Mouse (Mus musculus): ENCODE measurements around the gene Tnfsf12. TPM values are rescaled to one million over a fixed set of nuclear protein-coding genes. Genes with fewer than 3 reads are reported as not detected.
"Not testable (repeated sequence)": the region's sequence is repeated elsewhere in the genome, so short reads cannot be mapped to it uniquely, and the experiment has no call there.

Gene Tnfsf12
- 0.98 and 1.2 TPM in 2 replicates for polyA plus RNA-seq (2015; fragmentation: Nextera tagmentation; extraction: Ambion mirVana)

DNA sequence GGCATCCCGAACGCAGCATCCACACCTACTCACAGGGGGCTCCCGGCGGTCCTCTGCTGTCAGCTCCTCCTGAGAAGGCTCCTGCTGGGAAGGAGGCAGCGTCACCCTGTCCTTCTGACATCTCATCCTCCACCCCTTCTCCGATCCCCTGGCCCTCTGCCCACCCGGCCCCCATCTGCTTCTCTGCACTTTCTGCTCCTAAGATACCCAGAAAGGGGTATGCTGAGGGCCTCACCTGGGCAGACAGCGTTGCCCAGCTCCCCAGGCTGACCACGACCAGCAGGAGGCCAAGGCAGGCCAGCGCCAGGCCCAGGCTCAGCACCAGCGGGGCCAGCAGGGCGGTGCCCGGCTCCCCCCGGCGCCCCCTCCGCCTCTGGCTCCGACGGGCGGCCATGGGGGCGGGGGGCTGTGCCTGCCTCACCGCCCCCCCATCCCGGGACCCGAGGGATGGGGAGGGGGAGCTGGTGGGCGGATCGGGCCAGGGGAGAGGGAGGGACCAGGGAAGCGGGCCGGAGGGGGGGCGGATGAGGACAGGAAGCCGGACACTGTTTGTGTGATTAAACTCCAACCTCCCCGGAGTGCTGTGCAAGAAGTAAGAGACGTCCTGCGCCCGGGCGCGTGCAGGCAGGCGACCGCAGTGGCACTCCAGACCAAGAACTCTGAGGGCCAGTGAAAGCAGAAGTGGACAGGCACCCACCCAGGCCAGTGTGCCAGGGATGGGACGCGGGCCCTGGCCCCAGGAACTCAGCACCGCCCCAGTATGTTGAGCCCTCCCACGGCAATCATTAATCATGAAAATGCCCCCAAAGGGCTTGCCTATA is at the start of gene Tnfsf12, which contains the start of gene Tnfsfm13:
Gene Tnfsf12, minus strand, starts transcription at position 489 of the 821 bp plus-strand sequence.
Gene Tnfsfm13, minus strand, starts transcription at position 738 of the 821 bp plus-strand sequence.
- H3K36me3 ChIP-seq = no peaks in the 10 kb centered on the region
- no peaks in the 10 kb centered on the region for H3K9me3 ChIP-seq
- 2% methylated on average over 41 of the region's 41 CpGs for WGBS
- peak within 1 kb of the TSS; percentile 80 for H3K9ac ChIP-seq (replicated peaks)
- H3K4me1 ChIP-seq (replicated peaks) = peaks cover 18% of the 10 kb centered on the region
- H3K27ac ChIP-seq = no peak within 1 kb of the TSS
- 0 out of 2 replicates have a peak, but pooled peaks cover 8% of the 10 kb centered on the region for H3K27me3 ChIP-seq
- H3K4me2 ChIP-seq (replicated peaks) = peak within 1 kb of the TSS; percentile 89
- ATAC-seq = 0 out of 2 replicates have a peak, but pooled peaks have one; percentile 62
- H3K4me3 ChIP-seq (replicated peaks) = peak within 1 kb of the TSS; percentile 47

DNA sequence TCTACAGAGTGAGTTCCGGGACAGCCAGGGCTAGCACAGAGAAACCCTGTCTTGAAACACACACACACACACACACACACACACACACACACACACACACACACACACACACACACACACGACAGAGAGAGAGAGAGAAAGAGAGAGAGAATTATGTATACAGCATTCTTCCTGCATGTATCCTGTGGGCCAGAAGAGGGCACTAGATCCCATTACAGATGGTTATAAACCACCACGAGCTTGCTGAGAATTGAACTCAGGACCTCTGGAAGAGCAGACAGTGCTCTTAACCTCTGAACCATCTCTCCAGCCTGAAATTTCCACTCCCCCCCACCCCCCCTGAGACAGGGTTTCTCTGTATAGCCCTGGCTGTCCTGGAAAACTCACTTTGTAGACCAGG is 35.8 kb upstream of the Tnfsf12 start:
- not testable (repeated sequence) for H3K27me3 ChIP-seq; H3K4me3 ChIP-seq (replicated peaks); H3K27ac ChIP-seq; ATAC-seq; H3K9me3 ChIP-seq; H3K4me2 ChIP-seq (replicated peaks); H3K9ac ChIP-seq (replicated peaks); H3K4me1 ChIP-seq (replicated peaks)
- 85% methylated on average over 1 of the region's 3 CpGs for WGBS
- H3K36me3 ChIP-seq = peaks cover 31% of the 10 kb centered on the region

DNA sequence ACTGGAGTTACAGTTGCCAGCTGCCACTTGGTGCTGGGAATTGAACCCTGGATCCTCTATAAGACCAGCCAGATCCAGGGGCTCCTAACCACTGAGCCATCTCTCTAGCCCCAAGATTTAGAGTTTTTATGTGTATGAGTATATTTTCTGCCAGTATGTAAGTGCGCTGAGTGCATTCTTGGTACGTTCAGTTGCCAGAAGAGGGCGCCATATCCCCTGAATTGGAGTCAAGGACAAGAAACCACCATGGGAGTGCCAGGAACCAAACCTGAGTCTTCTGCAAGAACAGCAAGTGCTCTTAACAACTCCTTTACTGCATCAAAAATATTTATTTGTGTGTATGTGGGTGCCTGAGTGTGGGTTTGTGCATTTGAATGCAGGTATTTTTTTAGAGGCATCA is 33.4 kb upstream of the Tnfsf12 start:
- H3K27me3 ChIP-seq = no peaks in the 10 kb centered on the region
- H3K36me3 ChIP-seq = peaks cover 8% of the 10 kb centered on the region
- no peak overlapping the region for H3K9ac ChIP-seq (replicated peaks)
- no peak overlapping the region for H3K27ac ChIP-seq
- H3K4me1 ChIP-seq (replicated peaks) = no peaks in the 10 kb centered on the region
- no peaks in the 10 kb centered on the region for H3K9me3 ChIP-seq
- H3K4me3 ChIP-seq (replicated peaks) = no peak overlapping the region
- 17% methylated on average over 3 of the region's 3 CpGs for WGBS
- ATAC-seq = no peak
- no peak overlapping the region for H3K4me2 ChIP-seq (replicated peaks)

DNA sequence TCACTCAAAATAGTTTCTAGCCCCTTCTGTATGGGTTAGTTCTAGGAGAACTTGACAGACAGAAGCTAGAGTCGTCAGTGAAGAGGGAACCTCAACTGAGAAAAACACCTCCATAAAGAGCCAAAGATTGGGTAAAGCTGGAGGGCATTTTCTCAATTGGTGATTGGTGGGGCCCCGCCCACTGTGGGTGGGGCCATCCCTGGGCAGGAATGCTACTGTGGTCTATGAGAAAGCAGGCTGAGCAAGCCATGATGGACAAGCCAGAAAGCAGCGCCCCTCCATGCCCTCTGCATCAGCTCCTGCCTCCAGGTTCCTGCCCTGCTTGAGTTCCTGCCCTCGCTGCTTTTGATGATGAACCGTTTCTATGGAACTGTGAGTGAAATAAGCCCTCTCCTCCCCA is 30.3 kb upstream of the Tnfsf12 start:
- Histone ChIP-seq H3K4me3 (replicated peaks) (no peak overlapping the region), H3K4me1 (replicated peaks) (no peaks in the 10 kb centered on the region), H3K4me2 (replicated peaks) (no peak overlapping the region), H3K27me3 (no peaks in the 10 kb centered on the region), H3K9ac (replicated peaks) (no peak overlapping the region), H3K27ac (no peak overlapping the region), H3K9me3 (no peaks in the 10 kb centered on the region), H3K36me3 (no peaks in the 10 kb centered on the region)
- 40% methylated on average over 5 of the region's 5 CpGs for WGBS
- ATAC-seq = no peak

DNA sequence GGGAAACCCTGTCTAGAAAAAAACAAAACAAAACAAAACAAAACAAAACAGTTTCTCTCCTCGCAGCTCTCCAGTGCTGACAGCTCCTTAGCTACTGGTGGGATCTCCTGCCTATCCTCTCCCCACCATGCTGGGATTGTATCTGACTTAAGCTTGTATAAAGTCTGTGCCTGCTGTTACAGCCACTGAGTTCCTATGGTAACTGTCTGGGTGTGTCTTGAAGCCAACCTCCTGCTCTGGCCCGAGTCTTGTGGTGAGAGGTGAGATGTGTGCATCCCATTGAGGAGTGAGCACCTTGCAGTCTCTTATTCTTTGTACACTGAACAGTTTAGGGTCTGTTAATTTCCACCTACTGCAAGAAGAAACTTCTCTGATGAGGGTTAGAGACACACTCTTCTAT is 27.4 kb upstream of the Tnfsf12 start:
- ATAC-seq = no peak

DNA sequence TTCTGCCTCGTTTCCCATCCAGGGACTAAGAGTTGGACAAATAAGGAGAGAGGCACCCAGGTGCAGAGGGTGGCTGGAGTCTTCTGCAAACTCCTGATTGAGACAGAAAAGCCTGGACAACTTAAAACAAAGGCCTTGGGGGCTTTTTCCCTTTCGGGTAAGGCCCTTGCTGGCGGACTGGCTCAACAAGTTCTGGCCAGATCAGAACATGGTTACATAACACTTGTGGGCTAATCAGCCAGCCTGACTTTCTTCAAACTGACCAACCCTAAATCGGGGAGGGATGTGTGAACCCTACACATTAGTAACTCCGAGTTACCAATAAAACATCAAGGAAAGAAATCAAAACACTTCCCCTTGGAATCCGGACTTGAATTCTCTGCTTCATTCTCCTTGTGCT is 25.2 kb upstream of the Tnfsf12 start:
- Histone ChIP-seq H3K9me3 (no peaks in the 10 kb centered on the region), H3K36me3 (no peaks in the 10 kb centered on the region), H3K4me3 (replicated peaks) (no peak overlapping the region), H3K4me2 (replicated peaks) (no peak overlapping the region), H3K4me1 (replicated peaks) (peaks cover 3% of the 10 kb centered on the region; the same call in 1 of the 2 replicates), H3K27me3 (no peaks in the 10 kb centered on the region), H3K9ac (replicated peaks) (no peak overlapping the region), H3K27ac (no peak overlapping the region)
- 88% methylated on average over 6 of the region's 6 CpGs for WGBS
- no peak for ATAC-seq

More for the DNA sequence above, 27.4 kb upstream of the Tnfsf12 start:
- H3K4me3 ChIP-seq (replicated peaks) = no peak overlapping the region
- no peak overlapping the region for H3K27ac ChIP-seq
- 50% methylated on average over 2 of the region's 2 CpGs for WGBS
- no peak overlapping the region for H3K4me2 ChIP-seq (replicated peaks)
- H3K36me3 ChIP-seq = no peaks in the 10 kb centered on the region
- no peaks in the 10 kb centered on the region for H3K27me3 ChIP-seq
- H3K4me1 ChIP-seq (replicated peaks) = peaks cover 3% of the 10 kb centered on the region; the same call in 1 of the 2 replicates
- no peaks in the 10 kb centered on the region for H3K9me3 ChIP-seq
- no peak overlapping the region for H3K9ac ChIP-seq (replicated peaks)

DNA sequence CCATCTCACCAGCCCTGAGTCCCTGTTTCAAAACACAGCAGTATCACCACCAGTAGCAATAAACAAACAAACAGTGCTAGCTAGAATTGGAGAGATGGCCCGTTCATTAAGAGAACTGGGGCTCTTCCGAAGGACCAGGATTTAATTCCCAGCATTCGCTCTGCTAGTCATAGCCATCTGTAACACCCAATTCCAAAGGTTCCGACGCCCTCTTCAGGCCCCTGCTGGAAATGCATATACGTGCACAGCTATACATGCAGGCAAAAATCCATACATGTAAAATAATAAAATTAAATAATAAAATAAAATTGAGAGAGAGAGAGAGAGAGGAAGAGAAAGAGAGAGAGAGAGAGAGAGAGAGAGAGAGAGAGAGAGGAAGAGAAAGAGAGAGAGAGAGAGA is 23.8 kb upstream of the Tnfsf12 start:
- Histone ChIP-seq H3K9me3 (no peaks in the 10 kb centered on the region), H3K4me1 (replicated peaks) (peaks cover 3% of the 10 kb centered on the region; the same call in 1 of the 2 replicates), H3K27ac (no peak overlapping the region), H3K4me3 (replicated peaks) (no peak overlapping the region), H3K4me2 (replicated peaks) (no peak overlapping the region), H3K36me3 (no peaks in the 10 kb centered on the region), H3K27me3 (no peaks in the 10 kb centered on the region), H3K9ac (replicated peaks) (no peak overlapping the region)
- 74% methylated on average over 6 of the region's 6 CpGs for WGBS
- ATAC-seq = no peak

DNA sequence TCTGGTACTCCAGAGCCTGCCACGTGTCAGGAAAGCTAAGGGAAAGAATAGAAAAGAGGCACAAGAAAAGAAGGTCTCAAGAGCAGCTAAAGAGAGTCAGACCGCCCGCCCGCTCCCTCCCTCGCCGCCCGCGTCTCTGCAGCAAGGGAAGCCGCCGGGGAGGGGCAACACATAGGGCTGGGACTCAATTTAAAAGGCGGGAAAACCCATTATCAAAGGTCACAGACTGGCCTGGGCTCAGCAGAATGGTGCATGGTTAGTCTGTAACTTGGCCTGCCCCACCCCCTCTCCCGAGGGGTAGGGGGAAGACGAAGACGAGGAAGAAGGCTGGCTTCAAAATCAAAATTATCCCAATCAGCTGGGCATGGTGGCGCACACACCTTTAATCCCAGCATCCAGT is 23.0 kb upstream of the Tnfsf12 start:
- Histone ChIP-seq H3K4me2 (replicated peaks) (no peak overlapping the region; the same call in 1 of the 2 replicates), H3K36me3 (no peaks in the 10 kb centered on the region), H3K9me3 (no peaks in the 10 kb centered on the region), H3K4me1 (replicated peaks) (peaks cover 3% of the 10 kb centered on the region; the same call in 1 of the 2 replicates), H3K27ac (no peak overlapping the region), H3K27me3 (no peaks in the 10 kb centered on the region), H3K4me3 (replicated peaks) (no peak overlapping the region), H3K9ac (replicated peaks) (no peak overlapping the region)
- WGBS = 24% methylated on average over 15 of the region's 15 CpGs
- ATAC-seq = no peak

DNA sequence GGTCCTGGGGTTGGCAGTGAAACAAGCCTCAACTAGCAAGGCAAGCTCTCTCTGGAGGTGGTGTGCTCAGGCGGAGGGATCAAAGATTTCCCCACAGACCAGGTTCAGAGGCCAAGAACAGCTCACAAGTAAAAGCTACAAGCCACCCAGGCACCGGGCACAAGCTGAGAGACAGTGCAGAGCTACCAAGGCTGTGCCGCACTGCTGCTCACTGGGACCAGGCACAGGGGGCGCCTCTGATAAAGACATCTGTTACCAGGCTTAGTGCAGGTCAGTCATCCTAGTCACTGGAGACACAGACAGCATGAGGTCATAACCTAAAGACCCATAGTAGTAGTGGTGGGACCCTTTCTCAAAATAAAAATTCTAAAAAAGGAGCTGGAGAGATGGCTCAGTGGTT is 21.3 kb upstream of the Tnfsf12 start:
- H3K27ac ChIP-seq = no peak overlapping the region
- H3K27me3 ChIP-seq = no peaks in the 10 kb centered on the region
- no peaks in the 10 kb centered on the region for H3K9me3 ChIP-seq
- no peak overlapping the region for H3K4me2 ChIP-seq (replicated peaks)
- H3K9ac ChIP-seq (replicated peaks) = no peak overlapping the region
- 59% methylated on average over 4 of the region's 4 CpGs for WGBS
- no peak overlapping the region for H3K4me3 ChIP-seq (replicated peaks)
- H3K36me3 ChIP-seq = no peaks in the 10 kb centered on the region
- peaks cover 3% of the 10 kb centered on the region; the same call in 1 of the 2 replicates for H3K4me1 ChIP-seq (replicated peaks)
- ATAC-seq = no peak

DNA sequence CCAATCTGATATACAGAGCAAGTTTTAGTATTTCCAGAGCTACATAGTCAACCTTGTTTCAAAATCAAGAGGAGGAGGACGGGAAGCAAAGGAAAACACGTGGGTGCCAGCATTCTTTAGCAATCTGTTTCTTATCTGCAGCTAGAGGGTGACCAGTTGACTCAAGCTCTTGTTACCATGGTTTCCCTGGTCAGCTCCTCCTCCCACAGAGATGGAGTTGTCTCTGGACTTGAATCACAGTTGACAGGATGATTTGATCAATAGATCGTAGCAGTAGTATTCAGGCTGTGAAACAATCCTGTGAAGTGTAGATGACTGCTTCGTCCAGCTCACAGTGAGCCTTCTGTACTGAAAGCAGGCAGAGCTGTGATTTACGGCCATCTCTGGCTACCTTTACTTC is 20.3 kb upstream of the Tnfsf12 start:
- 29% methylated on average over 5 of the region's 5 CpGs for WGBS
- Histone ChIP-seq H3K9ac (replicated peaks) (no peak overlapping the region), H3K4me1 (replicated peaks) (peaks cover 3% of the 10 kb centered on the region; the same call in 1 of the 2 replicates), H3K27me3 (no peaks in the 10 kb centered on the region), H3K36me3 (no peaks in the 10 kb centered on the region), H3K27ac (no peak overlapping the region), H3K4me3 (replicated peaks) (no peak overlapping the region), H3K4me2 (replicated peaks) (no peak overlapping the region), H3K9me3 (no peaks in the 10 kb centered on the region)
- ATAC-seq = no peak

DNA sequence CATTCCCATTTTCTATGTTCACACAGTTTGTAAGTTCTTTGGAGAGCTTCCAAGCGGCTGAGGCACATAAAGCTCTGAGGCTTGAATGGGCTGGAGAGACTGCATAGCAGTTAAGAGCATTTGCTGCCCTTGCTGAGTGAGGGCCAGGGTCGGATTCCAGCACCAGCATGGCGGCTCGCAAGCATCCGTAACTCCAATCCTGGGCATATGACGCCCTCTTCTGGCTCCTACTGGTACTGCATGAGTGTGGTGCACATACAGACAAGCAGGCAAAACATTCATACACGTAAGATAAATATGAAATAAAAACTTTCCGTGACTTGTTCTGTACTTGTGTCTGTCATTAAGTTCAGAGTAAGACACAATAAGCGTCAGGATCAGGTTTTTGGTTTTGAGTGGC is 19.8 kb upstream of the Tnfsf12 start:
- Histone ChIP-seq H3K9ac (replicated peaks) (no peak overlapping the region), H3K4me2 (replicated peaks) (no peak overlapping the region), H3K27ac (no peak overlapping the region), H3K4me1 (replicated peaks) (peaks cover 3% of the 10 kb centered on the region; the same call in 1 of the 2 replicates), H3K4me3 (replicated peaks) (no peak overlapping the region), H3K27me3 (no peaks in the 10 kb centered on the region), H3K36me3 (no peaks in the 10 kb centered on the region), H3K9me3 (no peaks in the 10 kb centered on the region)
- 61% methylated on average over 9 of the region's 9 CpGs for WGBS
- no peak for ATAC-seq

DNA sequence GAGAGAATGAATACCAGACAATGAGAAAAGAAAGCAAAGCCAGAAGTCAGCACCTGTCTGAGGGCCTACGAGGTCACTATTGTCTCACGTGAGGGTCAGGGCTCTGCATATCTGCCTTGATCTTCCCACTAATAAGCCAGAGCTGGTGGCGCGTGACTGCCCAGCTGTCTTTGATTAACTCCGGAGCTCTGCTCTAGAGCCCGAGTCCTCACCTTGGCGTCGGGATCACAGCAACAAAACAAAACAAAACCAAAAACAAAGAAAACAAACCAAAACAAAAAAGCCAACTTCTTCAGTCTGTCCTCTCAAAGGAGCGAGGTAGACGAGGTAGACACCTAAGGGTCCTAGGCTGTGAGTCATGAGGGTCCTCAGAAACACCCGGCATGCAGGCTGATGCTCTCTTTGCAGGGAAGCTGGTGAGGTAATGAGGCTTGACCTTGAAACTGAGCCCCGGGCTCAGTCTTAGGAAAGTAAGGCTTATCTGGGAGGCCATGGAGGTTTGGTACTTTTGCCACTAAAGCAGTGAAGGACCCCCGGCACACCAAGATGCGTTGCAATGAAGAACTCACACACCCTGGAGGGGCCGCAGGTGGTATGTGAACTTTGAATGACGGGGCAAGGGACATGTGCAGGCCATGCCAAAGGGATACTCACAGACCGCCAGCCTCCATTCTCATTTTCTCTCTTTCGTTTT is 19.1 kb upstream of the Tnfsf12 start:
- peaks cover 3% of the 10 kb centered on the region; the same call in 1 of the 2 replicates for H3K4me1 ChIP-seq (replicated peaks)
- H3K4me2 ChIP-seq (replicated peaks) = no peak overlapping the region
- H3K9ac ChIP-seq (replicated peaks) = no peak overlapping the region
- no peaks in the 10 kb centered on the region for H3K36me3 ChIP-seq
- ATAC-seq = no peak
- no peak overlapping the region for H3K27ac ChIP-seq
- no peak overlapping the region for H3K4me3 ChIP-seq (replicated peaks)
- 71% methylated on average over 18 of the region's 18 CpGs for WGBS
- H3K9me3 ChIP-seq = no peaks in the 10 kb centered on the region
- H3K27me3 ChIP-seq = no peaks in the 10 kb centered on the region
